Mouse (Mus musculus) midbrain, embryonic 16.5 days (tissue): ENCODE results near the gene Mlst8. TPM values are rescaled to one million over a fixed set of nuclear protein-coding genes. Genes with fewer than 3 reads are reported as not detected.

ENCODE experiments used
- ATAC-seq: fragments of 200-750 bp; cut with Nextera tagmentation; 2 replicates; pipeline ENCODE4 v1.8.0; 2017; ENCODE audit warnings: moderate TSS enrichment
- H3K27ac ChIP-seq: fragments of 300-500 bp; sonication (generic); 2 replicates; pipeline ENCODE4 v1.5.1; 2014; ENCODE audit warnings: mild to moderate bottlenecking, low read length, mixed read lengths
- H3K27me3 ChIP-seq: fragments of 300-500 bp; sonication (generic); 2 replicates; pipeline ENCODE4 v1.6.1; 2014; ENCODE audit warnings: low read depth, low read length, mixed read lengths; ENCODE audit not compliant: control insufficient read depth, insufficient read depth
- H3K36me3 ChIP-seq: fragments of 300-500 bp; sonication (generic); 2 replicates; pipeline ENCODE4 v1.6.1; 2014; ENCODE audit warnings: mild to moderate bottlenecking, low read length, moderate library complexity, mixed read lengths; ENCODE audit not compliant: control insufficient read depth, insufficient read depth
- H3K4me1 ChIP-seq: fragments of 300-500 bp; sonication (generic); 2 replicates; pipeline ENCODE4 v1.6.1; 2014; ENCODE audit warnings: mild to moderate bottlenecking, low read length, mixed read lengths; ENCODE audit not compliant: control insufficient read depth, insufficient read depth
- H3K4me2 ChIP-seq: fragments of 300-500 bp; sonication (generic); 2 replicates; pipeline ENCODE4 v1.6.1; 2014; ENCODE audit warnings: mild to moderate bottlenecking, low read length, mixed read lengths
- H3K4me3 ChIP-seq: fragments of 300-500 bp; sonication (generic); 2 replicates; pipeline ENCODE4 v1.5.1; 2014; ENCODE audit warnings: low read depth, mild to moderate bottlenecking, low read length, moderate library complexity, mixed read lengths
- H3K9ac ChIP-seq: fragments of 300-500 bp; sonication (generic); 2 replicates; pipeline ENCODE4 v1.6.1; 2014; ENCODE audit warnings: low read depth, low read length, mixed read lengths
- H3K9me3 ChIP-seq: fragments of 300-500 bp; sonication (generic); replicated peaks from 2 replicates; pipeline ENCODE4 v1.6.1; 2014; ENCODE audit warnings: mild to moderate bottlenecking, low read length, mixed read lengths; ENCODE audit not compliant: control insufficient read depth, poor library complexity, severe bottlenecking
- WGBS: fragments of 180-500 bp; shearing (Covaris S2); extraction: QIAGEN DNeasy Blood & Tissue Kit; methylation state at CpG from one replicate; pipeline ENCODE4 v1.1.7; 2014; 5-methylcytosine and 5-hydroxymethylcytosine counted together
- polyA plus RNA-seq: library from polyadenylated mRNA; unstranded; fragments of >200 nt; fragmentation: Nextera tagmentation; extraction: Ambion mirVana; gene quantifications from 2 replicates; pipeline ENCODE4 v1.2.1, GENCODE M21; 2015

Gene Mlst8
- polyA plus RNA-seq, 1 experiment from 2014 or later = 37.2 TPM

DNA sequence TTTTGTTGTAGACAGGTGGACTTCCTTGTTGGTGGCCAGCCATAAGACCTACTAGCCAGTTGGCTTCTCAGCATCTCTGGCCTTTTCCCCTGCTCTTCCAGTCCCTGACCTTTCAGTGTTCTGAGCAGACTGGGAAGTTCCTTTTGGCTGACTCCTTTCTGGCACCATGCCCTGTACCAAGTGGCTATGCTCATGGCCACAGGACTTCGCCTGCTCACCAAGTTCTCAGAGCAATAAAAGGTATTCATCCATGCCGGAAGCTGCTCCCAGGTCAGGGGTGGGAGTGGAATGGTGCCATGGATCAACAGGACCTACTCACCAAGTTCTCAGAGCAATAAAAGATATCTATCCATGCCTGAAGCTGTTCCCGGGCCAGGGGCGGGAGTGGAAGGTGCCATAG lies 6.4 kb downstream of the Mlst8 start:
- no peak overlapping the region for H3K9ac ChIP-seq
- H3K4me2 ChIP-seq = peak overlapping the region; percentile 99; the same call in 1 of the 2 replicates
- H3K9me3 ChIP-seq = no peaks in the 10 kb centered on the region
- H3K36me3 ChIP-seq = peaks cover 22% of the 10 kb centered on the region
- 88% methylated on average over 4 of the region's 4 CpGs for WGBS
- H3K27ac ChIP-seq = no peak overlapping the region
- H3K4me1 ChIP-seq = peaks cover 23% of the 10 kb centered on the region
- H3K4me3 ChIP-seq = no peak overlapping the region
- H3K27me3 ChIP-seq = no peaks in the 10 kb centered on the region
- no peak for ATAC-seq

DNA sequence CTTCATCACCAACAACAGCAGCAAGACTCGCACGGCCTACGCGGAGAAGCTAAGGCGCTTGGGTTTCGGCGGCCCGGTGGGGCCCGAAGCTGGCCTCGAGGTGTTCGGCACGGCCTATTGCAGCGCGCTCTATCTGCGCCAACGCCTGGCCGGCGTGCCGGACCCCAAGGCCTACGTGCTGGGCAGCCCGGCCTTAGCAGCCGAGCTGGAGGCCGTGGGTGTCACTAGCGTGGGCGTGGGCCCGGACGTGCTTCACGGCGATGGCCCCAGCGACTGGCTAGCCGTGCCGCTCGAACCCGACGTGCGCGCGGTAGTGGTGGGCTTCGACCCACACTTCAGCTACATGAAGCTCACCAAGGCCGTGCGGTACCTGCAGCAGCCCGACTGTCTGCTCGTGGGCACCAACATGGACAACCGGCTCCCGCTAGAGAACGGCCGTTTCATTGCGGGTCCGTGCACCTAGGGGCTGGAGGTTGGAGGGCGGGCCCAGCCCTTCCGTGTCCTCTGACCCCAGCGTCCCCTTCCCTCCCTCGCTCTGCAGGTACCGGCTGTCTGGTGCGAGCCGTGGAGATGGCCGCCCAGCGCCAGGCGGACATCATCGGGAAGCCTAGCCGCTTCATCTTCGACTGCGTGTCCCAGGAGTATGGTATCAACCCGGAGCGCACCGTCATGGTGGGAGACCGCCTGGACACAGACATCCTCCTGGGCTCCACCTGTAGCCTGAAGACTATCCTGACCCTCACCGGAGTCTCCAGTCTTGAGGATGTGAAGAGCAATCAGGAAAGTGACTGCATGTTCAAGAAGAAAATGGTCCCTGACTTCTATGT lies 8.0 kb downstream of the Mlst8 start:
- Histone ChIP-seq H3K27me3 (no peaks in the 10 kb centered on the region), H3K9me3 (no peaks in the 10 kb centered on the region), H3K4me1 (peaks cover 22% of the 10 kb centered on the region), H3K4me2 (peak overlapping the region; percentile 99), H3K9ac (peak overlapping the region; percentile 92), H3K27ac (peak overlapping the region; percentile 86), H3K36me3 (peaks cover 10% of the 10 kb centered on the region), H3K4me3 (peak overlapping the region; percentile 92)
- ATAC-seq = peak; percentile 21
- WGBS = under 1% methylated on average over 68 of the region's 68 CpGs

DNA sequence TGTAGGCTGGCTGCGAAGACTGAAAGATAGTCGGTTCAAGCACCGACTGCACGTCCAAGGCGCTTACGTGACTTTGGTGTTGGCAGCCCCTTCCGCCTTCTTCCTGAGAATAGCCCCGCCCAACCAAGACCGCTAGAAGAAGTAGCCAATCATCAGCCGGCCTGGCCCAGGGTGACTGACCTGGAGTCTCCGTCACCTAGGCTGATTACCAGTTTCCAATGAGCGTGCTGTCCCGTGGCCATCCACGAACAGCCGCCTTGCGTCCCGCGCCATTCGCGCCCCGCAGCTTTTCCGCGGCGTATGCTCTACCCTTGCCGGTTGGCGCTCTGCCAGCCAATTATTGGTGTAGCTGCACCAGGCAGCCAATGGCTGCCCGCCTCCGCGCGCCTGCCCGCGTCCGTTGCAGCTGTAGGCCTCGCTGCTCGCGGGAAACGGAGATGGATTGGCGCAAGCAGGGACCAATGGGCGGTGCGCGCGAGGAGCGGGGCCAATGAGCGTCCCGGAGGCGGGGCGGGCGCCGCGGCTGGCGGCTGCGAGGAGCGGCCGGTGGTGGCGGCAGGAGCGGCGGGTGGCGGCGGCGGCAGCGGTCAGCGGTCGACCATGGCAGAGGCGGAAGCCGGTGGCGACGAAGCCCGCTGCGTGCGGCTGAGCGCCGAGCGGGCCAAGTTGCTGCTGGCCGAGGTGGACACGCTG lies 8.8 kb downstream of the Mlst8 start, which contains the start of the genes E4f1 and Pgp:
Gene E4f1, minus strand, starts transcription at position 404 of the 693 bp plus-strand sequence.
Gene Pgp, plus strand, starts transcription at position 483 of the 693 bp plus-strand sequence.
- Histone ChIP-seq H3K27ac (peak within 1 kb of the TSS; percentile 86), H3K9me3 (no peaks in the 10 kb centered on the region), H3K36me3 (peaks cover 5% of the 10 kb centered on the region; the same call in 1 of the 2 replicates), H3K4me2 (peak within 1 kb of the TSS; percentile 99), H3K27me3 (no peaks in the 10 kb centered on the region), H3K9ac (peak within 1 kb of the TSS; percentile 92), H3K4me1 (peaks cover 22% of the 10 kb centered on the region), H3K4me3 (peak within 1 kb of the TSS; percentile 92)
- peak; percentile 97 for ATAC-seq
- WGBS = under 1% methylated on average over 68 of the region's 75 CpGs

DNA sequence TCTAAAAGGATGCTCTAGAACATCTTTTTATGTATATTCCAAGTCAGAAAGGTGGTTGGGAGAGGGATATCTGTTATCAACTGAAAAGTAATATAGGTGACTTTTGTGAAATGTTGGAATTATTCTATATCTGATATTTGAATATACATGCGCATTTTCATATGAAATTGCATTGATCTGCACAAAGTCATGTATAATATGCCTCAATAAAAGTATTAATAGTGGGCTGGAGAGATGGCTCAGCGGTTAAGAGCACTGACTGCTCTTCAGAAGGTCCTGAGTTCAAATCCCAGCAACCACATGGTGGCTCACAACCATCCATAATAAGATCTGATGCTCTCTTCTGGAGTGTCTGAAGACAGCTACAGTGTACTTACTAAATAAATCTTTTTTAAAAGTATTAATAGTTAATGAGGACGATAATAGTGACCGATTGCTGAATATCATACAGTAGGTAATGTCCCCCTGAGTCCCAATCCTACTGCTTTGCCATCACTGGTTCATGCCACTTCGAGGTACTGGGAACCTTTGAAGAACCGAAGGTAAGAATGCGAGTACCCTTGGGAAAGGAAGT lies 9.5 kb downstream of the Mlst8 start:
- H3K4me1 ChIP-seq = peaks cover 22% of the 10 kb centered on the region
- no peak for ATAC-seq
- peak overlapping the region; percentile 92 for H3K4me3 ChIP-seq
- no peaks in the 10 kb centered on the region for H3K27me3 ChIP-seq
- H3K9me3 ChIP-seq = no peaks in the 10 kb centered on the region
- peak overlapping the region; percentile 59 for H3K9ac ChIP-seq
- H3K4me2 ChIP-seq = peak overlapping the region; percentile 66
- WGBS = 18% methylated on average over 7 of the region's 7 CpGs
- peaks cover under 1% of the 10 kb centered on the region; the same call in 1 of the 2 replicates for H3K36me3 ChIP-seq
- peak overlapping the region; percentile 86 for H3K27ac ChIP-seq

DNA sequence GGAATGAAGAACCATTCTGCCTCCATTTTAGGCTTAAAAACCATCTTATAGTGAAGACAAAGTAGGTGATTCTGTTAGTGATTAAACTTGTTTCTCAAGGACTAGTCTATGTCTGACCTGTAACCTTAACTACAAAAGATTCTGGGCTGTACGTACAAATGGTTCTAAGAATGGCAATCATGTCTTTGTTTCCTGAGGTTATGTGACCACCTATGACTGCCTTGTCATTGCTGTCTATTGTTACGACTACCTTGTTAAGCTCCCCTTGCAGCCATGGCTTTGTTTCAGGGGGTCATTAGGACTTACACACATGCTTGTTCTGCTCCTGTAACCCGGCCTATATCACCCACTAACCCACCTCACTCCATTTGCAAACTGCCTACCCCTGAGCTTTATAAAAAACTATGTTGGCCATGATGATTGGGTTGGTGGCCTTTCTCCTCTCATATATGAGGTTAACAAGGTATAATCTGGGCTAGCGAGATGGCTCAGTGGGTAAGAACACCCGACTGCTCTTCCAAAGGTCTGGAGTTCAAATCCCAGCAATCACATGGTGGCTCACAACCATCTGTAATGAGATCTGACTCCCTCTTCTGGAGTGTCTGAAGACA lies 10.1 kb downstream of the Mlst8 start:
- WGBS = 95% methylated on average over 5 of the region's 5 CpGs
- no peaks in the 10 kb centered on the region for H3K36me3 ChIP-seq
- no peaks in the 10 kb centered on the region for H3K27me3 ChIP-seq
- no peak overlapping the region for H3K27ac ChIP-seq
- no peaks in the 10 kb centered on the region for H3K9me3 ChIP-seq
- ATAC-seq = no peak
- no peak overlapping the region for H3K9ac ChIP-seq
- H3K4me2 ChIP-seq = no peak overlapping the region
- H3K4me3 ChIP-seq = no peak overlapping the region
- peaks cover 21% of the 10 kb centered on the region for H3K4me1 ChIP-seq

DNA sequence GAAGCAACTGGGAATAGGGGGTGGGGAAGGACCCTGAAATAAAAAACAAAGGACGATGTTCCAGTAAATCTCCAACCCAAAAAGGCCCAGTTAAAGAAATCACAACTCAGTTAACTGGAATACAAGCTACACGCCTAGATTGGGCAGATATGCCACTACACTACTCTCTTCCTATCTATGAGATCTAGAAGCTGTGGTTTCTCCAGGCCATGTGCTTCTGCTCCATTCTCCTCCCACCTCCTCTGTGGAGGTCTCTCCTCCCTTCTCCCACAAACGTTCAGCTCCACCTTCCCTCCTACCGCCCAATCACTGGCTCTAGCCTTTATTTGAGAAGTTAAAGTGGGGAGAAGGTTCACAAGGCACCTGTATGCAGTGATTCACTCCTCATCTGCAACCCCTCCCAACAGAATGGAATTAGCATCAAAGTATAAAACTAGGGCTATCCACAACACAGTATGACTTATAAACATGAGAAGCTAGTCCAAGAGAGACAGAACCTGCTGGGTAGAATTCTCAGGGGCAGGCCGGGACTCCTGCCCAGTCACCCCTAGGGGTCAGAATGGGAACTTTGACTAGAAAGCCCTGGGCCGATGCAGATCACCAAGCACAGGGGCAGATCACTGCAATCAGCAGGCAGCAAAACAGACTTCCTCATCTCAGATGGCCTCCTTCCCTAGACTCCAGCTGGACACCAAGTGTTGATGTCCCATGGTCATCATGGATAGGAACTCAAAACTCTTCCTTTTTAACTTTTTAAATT lies 15.3 kb downstream of the Mlst8 start:
- H3K27ac ChIP-seq = no peak overlapping the region
- H3K27me3 ChIP-seq = no peaks in the 10 kb centered on the region
- no peak overlapping the region for H3K4me3 ChIP-seq
- H3K9ac ChIP-seq = no peak overlapping the region
- H3K9me3 ChIP-seq = no peaks in the 10 kb centered on the region
- no peaks in the 10 kb centered on the region for H3K4me1 ChIP-seq
- ATAC-seq = no peak
- H3K4me2 ChIP-seq = no peak overlapping the region
- 68% methylated on average over 6 of the region's 6 CpGs for WGBS
- no peaks in the 10 kb centered on the region for H3K36me3 ChIP-seq

DNA sequence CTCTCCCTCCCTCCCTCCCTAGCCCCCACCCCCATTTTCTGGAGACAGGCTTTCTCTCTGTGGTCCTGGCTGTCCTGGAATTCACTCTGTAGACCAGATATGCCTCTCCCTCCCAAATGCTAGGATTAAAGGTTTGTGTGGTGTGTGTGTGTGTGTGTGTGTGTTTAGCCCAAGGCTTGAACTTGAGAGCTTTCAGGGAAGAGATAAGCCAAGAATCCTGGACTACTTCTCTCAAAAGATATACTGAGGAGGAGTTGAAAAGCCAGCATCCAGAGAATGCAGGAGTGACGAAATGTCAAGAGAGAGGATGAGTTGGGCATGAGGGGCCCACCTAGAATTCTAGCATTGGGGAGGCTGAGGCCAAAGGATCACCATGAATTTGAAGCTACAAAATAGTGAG lies 15.9 kb downstream of the Mlst8 start:
- Histone ChIP-seq H3K4me3 (no peak overlapping the region), H3K4me1 (no peaks in the 10 kb centered on the region), H3K9ac (no peak overlapping the region), H3K27ac (no peak overlapping the region), H3K27me3 (no peaks in the 10 kb centered on the region), H3K36me3 (no peaks in the 10 kb centered on the region), H3K4me2 (no peak overlapping the region), H3K9me3 (no peaks in the 10 kb centered on the region)
- no peak for ATAC-seq
- 93% methylated on average over 1 of the region's 1 CpGs for WGBS

DNA sequence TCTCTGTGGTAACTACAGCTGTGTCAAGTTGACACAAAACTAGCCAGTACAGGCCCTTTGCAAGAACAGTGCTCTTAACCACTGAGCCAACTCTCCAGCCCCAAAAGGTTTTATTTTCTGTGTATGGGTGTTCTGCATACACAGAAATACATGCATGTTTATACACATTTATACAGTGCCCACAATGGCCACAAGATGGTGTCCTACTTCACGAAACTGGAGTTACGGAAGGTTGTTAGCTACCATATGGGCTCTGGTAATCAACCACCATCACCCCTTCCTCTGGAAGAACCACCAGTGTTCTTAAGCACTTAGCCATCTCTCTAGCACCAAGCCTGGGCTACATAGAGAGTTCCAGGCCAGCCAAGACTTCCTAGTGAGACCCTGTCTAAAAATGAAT lies 17.3 kb downstream of the Mlst8 start:
- Histone ChIP-seq H3K4me1 (no peaks in the 10 kb centered on the region), H3K9me3 (no peaks in the 10 kb centered on the region), H3K27me3 (no peaks in the 10 kb centered on the region), H3K27ac (no peak overlapping the region), H3K36me3 (no peaks in the 10 kb centered on the region), H3K9ac (no peak overlapping the region), H3K4me3 (no peak overlapping the region), H3K4me2 (no peak overlapping the region)
- ATAC-seq = no peak
- WGBS = 77% methylated on average over 2 of the region's 2 CpGs
